12 mouse cellular contexts compared by ENCODE assay signal in the genomic region with DNA sequence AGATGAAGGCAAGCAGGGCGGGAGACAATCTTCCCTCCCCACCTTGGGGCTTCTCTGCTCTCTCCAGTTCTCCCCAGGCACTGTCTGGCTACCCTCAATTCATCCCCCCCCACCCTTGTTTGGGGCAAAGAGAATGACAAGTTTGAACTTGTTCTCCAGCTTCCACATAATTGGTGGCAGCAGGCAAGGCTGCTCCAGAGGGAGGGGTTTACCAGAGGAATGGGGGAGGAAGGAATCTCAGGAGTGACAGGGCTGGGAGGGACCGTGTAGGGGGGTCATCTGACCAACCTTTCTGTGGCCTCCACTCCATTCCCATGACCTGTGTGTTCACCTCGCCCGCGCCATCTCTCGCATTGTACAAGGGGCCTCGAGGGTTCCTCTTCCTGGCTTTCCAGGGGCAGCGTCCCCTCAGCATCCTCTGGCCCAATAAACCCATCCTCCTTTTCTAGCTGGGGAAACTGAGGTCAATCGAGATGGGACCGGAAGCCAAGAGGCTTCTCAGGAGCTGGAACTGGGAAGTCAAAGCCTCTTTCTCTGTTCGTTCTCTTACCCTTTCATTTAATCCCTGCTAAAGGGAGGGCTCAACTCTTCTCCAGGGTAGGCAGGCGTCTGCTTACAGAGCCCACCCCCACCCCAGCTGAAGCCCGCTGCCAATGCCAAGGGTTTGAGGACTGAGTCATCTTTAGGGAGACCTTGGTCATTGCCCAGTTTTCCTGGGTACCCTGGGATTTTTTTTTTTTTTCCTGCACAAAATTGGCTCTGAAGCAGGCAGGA. TPM values are rescaled to one million over a fixed set of nuclear protein-coding genes. Genes with fewer than 3 reads are reported as not detected.
DNase-seq lines count a peak whose midpoint lies in the region; ATAC-seq lines count a peak whose summit lies in the region.
"Had no signal": no experiment of that assay in that cellular context is flagged by ENCODE, and none has a peak within 500 bp of the region (broad histone marks: within the 10 kb centered on the region; RNA-seq: fewer than 3 reads in every experiment).

No protein-coding gene starts in this region.

- no peaks in the 10 kb centered on the region for H3K36me3 ChIP-seq in neural tube, embryonic 11.5 days (ENCODE audit: control insufficient read depth, insufficient read depth, low read length)
- H3K36me3 ChIP-seq in embryonic facial prominence, embryonic 15.5 days = no peaks in the 10 kb centered on the region
- H3K36me3 ChIP-seq in limb, embryonic 12.5 days = no peaks in the 10 kb centered on the region
- H3K36me3 ChIP-seq: intestine, embryonic 15.5 days; liver, embryonic 15.5 days had no signal

- peak overlapping the region; percentile 2; the same call in 1 of the 2 replicates for H3K4me2 ChIP-seq in neural tube, embryonic 11.5 days (ENCODE audit: low read depth)
- H3K4me2 ChIP-seq in embryonic facial prominence, embryonic 15.5 days (replicated peaks) = peak overlapping the region; percentile 95
- peak overlapping the region; percentile 89 for H3K4me2 ChIP-seq in limb, embryonic 12.5 days

- H3K27ac ChIP-seq in neural tube, embryonic 11.5 days (ENCODE audit: low read depth, low read length) = no peak overlapping the region
- no peak overlapping the region for H3K27ac ChIP-seq in embryonic facial prominence, embryonic 15.5 days (replicated peaks)
- peak overlapping the region; percentile 96 for H3K27ac ChIP-seq in limb, embryonic 12.5 days
- H3K27ac ChIP-seq: intestine, embryonic 15.5 days; liver, embryonic 15.5 days had no signal

- ATAC-seq in neural tube, embryonic 11.5 days (ENCODE audit: insufficient read depth, low FRiP score, low TSS enrichment) = no peak
- no peak for ATAC-seq in embryonic facial prominence, embryonic 15.5 days (ENCODE audit: insufficient number of reproducible peaks, low FRiP score, low TSS enrichment, low read depth)
- no peak for ATAC-seq in limb, embryonic 12.5 days (ENCODE audit: insufficient number of reproducible peaks, insufficient read depth, low FRiP score, low TSS enrichment, low read depth)
- no peak for ATAC-seq in CD4-positive, CD25-positive, alpha-beta regulatory T cell, adult 4 months
- ATAC-seq in inflammation-experienced regulatory T-cells, adult 6 months = no peak
- ATAC-seq: intestine, embryonic 15.5 days; Patski had no signal

- H3K27me3 ChIP-seq in neural tube, embryonic 11.5 days (ENCODE audit: control insufficient read depth, insufficient read depth, low read length) = no peaks in the 10 kb centered on the region
- H3K27me3 ChIP-seq in embryonic facial prominence, embryonic 15.5 days = peaks cover 9% of the 10 kb centered on the region; the same call in 1 of the 2 replicates
- peaks cover 35% of the 10 kb centered on the region; the same call in 1 of the 2 replicates for H3K27me3 ChIP-seq in limb, embryonic 12.5 days
- H3K27me3 ChIP-seq: Patski had no signal

- no peak for DNase-seq in neural tube, embryonic 11.5 days (ENCODE audit: low spot score)
- no peak for DNase-seq in neural tube, embryonic 10.5 days (ENCODE audit: extremely low spot score, low spot score)
- no peak for DNase-seq in layer of hippocampus, adult 9-10 months (ENCODE audit: low spot score)
- DNase-seq: cerebellum, adult 8-10 months; gastrocnemius, postnatal 14 days had no signal

- no peak overlapping the region for H3K4me3 ChIP-seq in neural tube, embryonic 11.5 days (ENCODE audit: low read depth, low read length)
- no peak overlapping the region for H3K4me3 ChIP-seq in embryonic facial prominence, embryonic 15.5 days (replicated peaks)
- H3K4me3 ChIP-seq in limb, embryonic 12.5 days (replicated peaks) = peak overlapping the region; percentile 83

- H3K4me1 ChIP-seq in neural tube, embryonic 11.5 days (ENCODE audit: control insufficient read depth, insufficient read depth, low read length) = peaks cover 27% of the 10 kb centered on the region
- peaks cover 57% of the 10 kb centered on the region for H3K4me1 ChIP-seq in embryonic facial prominence, embryonic 15.5 days
- H3K4me1 ChIP-seq in limb, embryonic 12.5 days (replicated peaks) = peaks cover 63% of the 10 kb centered on the region

- no peak overlapping the region; the same call in none of the 2 replicates for H3K9ac ChIP-seq in neural tube, embryonic 11.5 days (ENCODE audit: low read length)
- no peak overlapping the region for H3K9ac ChIP-seq in embryonic facial prominence, embryonic 15.5 days
- H3K9ac ChIP-seq in limb, embryonic 12.5 days (replicated peaks) = peak overlapping the region; percentile 91; the same call in 1 of the 2 replicates
- H3K9ac ChIP-seq: liver, embryonic 15.5 days had no signal

- no peaks in the 10 kb centered on the region for H3K9me3 ChIP-seq in neural tube, embryonic 11.5 days (ENCODE audit: control insufficient read depth, low read length)
- H3K9me3 ChIP-seq in embryonic facial prominence, embryonic 15.5 days (replicated peaks) = no peaks in the 10 kb centered on the region
- H3K9me3 ChIP-seq in limb, embryonic 12.5 days = no peaks in the 10 kb centered on the region
- H3K9me3 ChIP-seq: intestine, embryonic 15.5 days; liver, embryonic 15.5 days had no signal

- WGBS in neural tube, embryonic 11.5 days = 18% methylated on average over 13 of the region's 13 CpGs
- 25% methylated on average over 13 of the region's 13 CpGs for WGBS in embryonic facial prominence, embryonic 15.5 days
- 16% methylated on average over 13 of the region's 13 CpGs for WGBS in limb, embryonic 12.5 days

RNA-seq across cellular contexts. Expression of gene Scube3, which starts 1.3 kb away (rescaled TPM):
- polyA plus RNA-seq in neural tube, embryonic 11.5 days (2014; fragmentation: Nextera tagmentation; extraction: Ambion mirVana) = 8.7 and 9.4 TPM in 2 replicates
- polyA plus RNA-seq in embryonic facial prominence, embryonic 15.5 days (2015; fragmentation: Nextera tagmentation; extraction: Ambion mirVana) = 6.6 and 6.9 TPM in 2 replicates
- polyA plus RNA-seq in limb, embryonic 12.5 days (2016; fragmentation: Nextera tagmentation; extraction: Ambion mirVana) = 8.7 and 12.0 TPM in 2 replicates
- not detected for polyA plus RNA-seq in CD4-positive, CD25-positive, alpha-beta regulatory T cell, adult 4 months (2017; shearing (Covaris generic))
- not detected for polyA plus RNA-seq in inflammation-experienced regulatory T-cells, adult 6 months (2017; shearing (Covaris generic))

RNA-seq across cellular contexts. Expression of gene Zfp523, which starts 36.3 kb away (rescaled TPM):
- 31.1 and 32.5 TPM in 2 replicates for polyA plus RNA-seq in neural tube, embryonic 11.5 days (2014; fragmentation: Nextera tagmentation; extraction: Ambion mirVana)
- 43.0 and 44.7 TPM in 2 replicates for polyA plus RNA-seq in embryonic facial prominence, embryonic 15.5 days (2015; fragmentation: Nextera tagmentation; extraction: Ambion mirVana)
- 51.9 and 54.9 TPM in 2 replicates for polyA plus RNA-seq in limb, embryonic 12.5 days (2016; fragmentation: Nextera tagmentation; extraction: Ambion mirVana)
- polyA plus RNA-seq in CD4-positive, CD25-positive, alpha-beta regulatory T cell, adult 4 months (2017; shearing (Covaris generic)) = 1 to 10 TPM; 2.9 to 5.5 TPM
- polyA plus RNA-seq in inflammation-experienced regulatory T-cells, adult 6 months (2017; shearing (Covaris generic)) = 1 to 10 TPM; 3.1 to 7.8 (median 6.2) TPM

Comparison
In these comparisons a context has a peak if more than half of its experiments do, and no peak if none do; other contexts are left out.
1. H3K4me2 ChIP-seq: peak in every context shown above with its lines; median percentile 95 in embryonic facial prominence, embryonic 15.5 days; 89 in limb, embryonic 12.5 days; 2 in neural tube, embryonic 11.5 days.